In the genomic region with DNA sequence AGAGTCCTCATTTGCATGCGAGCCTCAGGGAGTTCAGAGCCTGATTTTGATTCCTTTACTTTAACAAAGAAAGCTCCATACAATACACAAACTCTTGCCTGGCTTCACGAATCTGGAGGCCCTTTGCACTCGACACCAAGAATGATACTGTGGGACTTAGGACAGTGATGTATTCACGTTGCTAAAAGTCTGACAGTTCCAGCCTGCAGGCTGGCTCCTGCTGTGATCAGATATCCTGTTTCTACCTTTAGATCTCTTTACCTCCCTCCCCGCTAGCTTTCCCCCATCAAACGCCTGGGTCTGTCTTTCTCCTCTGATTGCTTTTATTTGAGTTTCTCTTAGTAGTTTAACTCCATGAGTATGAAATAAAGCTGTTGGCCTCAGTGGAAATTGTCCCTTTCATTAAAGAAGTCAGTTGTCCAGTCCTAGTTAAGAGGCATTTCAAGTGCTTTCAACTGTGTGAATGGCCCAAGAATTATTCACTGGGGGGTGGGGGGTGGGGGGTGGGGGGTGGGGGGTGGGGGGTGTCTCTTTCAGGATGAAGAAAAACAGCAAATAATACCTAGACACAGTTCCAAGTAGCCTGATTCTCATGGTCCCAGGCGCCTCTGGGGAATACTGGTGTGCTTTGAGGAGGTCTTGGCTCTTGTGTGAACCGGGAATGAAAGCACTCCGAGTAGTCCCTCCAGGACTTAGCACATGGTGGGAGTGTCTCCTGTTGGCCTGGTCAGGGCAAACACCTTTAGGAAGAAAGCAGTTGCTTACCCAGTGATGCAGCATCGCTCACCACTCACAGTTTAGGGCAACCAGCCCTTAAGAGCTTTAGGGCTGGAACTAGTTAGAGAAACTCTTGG, we compare ENCODE assay signal across 11 mouse cellular contexts. TPM values are rescaled to one million over a fixed set of nuclear protein-coding genes. Genes with fewer than 3 reads are reported as not detected.
A peak's percentile ranks its signal among the peaks of the same experiment; 100 is the strongest.
DNase-seq lines count a peak whose midpoint lies in the region; ATAC-seq and TF ChIP-seq lines count a peak whose summit lies in the region.
"Had no signal": no experiment of that assay in that cellular context is flagged by ENCODE, and none has a peak within 500 bp of the region (broad histone marks: within the 10 kb centered on the region; RNA-seq: fewer than 3 reads in every experiment).

No protein-coding gene starts in this region.

- ATAC-seq in heart, embryonic 11.5 days (replicated peaks; ENCODE audit: insufficient number of reproducible peaks, low FRiP score, low TSS enrichment), result no peak
- ATAC-seq in midbrain, embryonic 13.5 days, result peak; percentile 69
- no peak for ATAC-seq in liver, postnatal 0 days
- no peak for ATAC-seq in lung, postnatal 0 days

- no peak for TF ChIP-seq CTCF in heart, adult 2 months (IDR thresholded peaks at IDR 0.05)
- TF ChIP-seq CTCF in liver, postnatal 0 days (IDR thresholded peaks at IDR 0.05; ENCODE audit: low read depth), result no peak
- no peak for TF ChIP-seq CTCF in lung, postnatal 0 days (IDR thresholded peaks at IDR 0.05)

- 47% methylated on average over 10 of the region's 10 CpGs for WGBS in heart, adult 2 months
- WGBS in heart, embryonic 11.5 days (ENCODE audit: insufficient replicate concordance), result 20% methylated on average over 10 of the region's 10 CpGs
- WGBS in midbrain, embryonic 13.5 days, result 12% methylated on average over 10 of the region's 10 CpGs
- 45% methylated on average over 10 of the region's 10 CpGs for WGBS in liver, postnatal 0 days (ENCODE audit: insufficient replicate concordance)
- 45% methylated on average over 10 of the region's 10 CpGs for whole genome bisulfite sequencing in lung, postnatal 0 days

- peak overlapping the region; percentile 45 for H3K27ac ChIP-seq in heart, adult 2 months
- H3K27ac ChIP-seq in heart, embryonic 11.5 days (ENCODE audit: low read depth, low read length), result no peak overlapping the region
- peak overlapping the region; percentile 44 for H3K27ac ChIP-seq in midbrain, embryonic 13.5 days
- no peak overlapping the region for H3K27ac ChIP-seq in liver, postnatal 0 days (ENCODE audit: low read depth)
- no peak overlapping the region for H3K27ac ChIP-seq in lung, postnatal 0 days (ENCODE audit: low read length)

- H3K4me3 ChIP-seq in heart, adult 2 months, result no peak overlapping the region
- H3K4me3 ChIP-seq in heart, embryonic 11.5 days (ENCODE audit: low read depth, low read length), result no peak overlapping the region
- no peak overlapping the region for H3K4me3 ChIP-seq in midbrain, embryonic 13.5 days (replicated peaks)
- H3K4me3 ChIP-seq in liver, postnatal 0 days (ENCODE audit: low read depth, low read length), result no peak overlapping the region
- no peak overlapping the region for H3K4me3 ChIP-seq in lung, postnatal 0 days (ENCODE audit: low read depth, low read length)

- DNase-seq in heart, adult 2 months, result peak in 1 of 2 experiments; percentile 46
- DNase-seq in heart, postnatal 25 days (ENCODE audit: low spot score), result no peak
- DNase-seq in embryo, embryonic 10 days (ENCODE audit: low spot score), result peak; percentile 57
- no peak for DNase-seq in liver, postnatal 0 days
- DNase-seq in lung, postnatal 0 days (ENCODE audit: low spot score), result no peak
- DNase-seq in cerebellum, adult 8-10 months, result no peak
- DNase-seq: lung, postnatal 10 days had no signal

- H3K36me3 ChIP-seq in heart, adult 2 months (ENCODE audit: control insufficient read depth, insufficient read depth, low read length), result peaks cover 38% of the 10 kb centered on the region
- no peaks in the 10 kb centered on the region for H3K36me3 ChIP-seq in heart, embryonic 11.5 days (ENCODE audit: control insufficient read depth, insufficient read depth, low read length)
- no peaks in the 10 kb centered on the region for H3K36me3 ChIP-seq in midbrain, embryonic 13.5 days
- no peaks in the 10 kb centered on the region for H3K36me3 ChIP-seq in liver, postnatal 0 days (replicated peaks; ENCODE audit: insufficient read depth, low read length)
- H3K36me3 ChIP-seq in lung, postnatal 0 days (ENCODE audit: insufficient read depth, low read length), result no peaks in the 10 kb centered on the region

- TF ChIP-seq EP300 in heart, adult 2 months (IDR thresholded peaks at IDR 0.05; ENCODE audit: insufficient read depth, low read depth, low read length), result 0 out of 2 replicates have a peak, but pooled peaks have one; percentile 11
- TF ChIP-seq EP300 in liver, postnatal 0 days (IDR thresholded peaks at IDR 0.05; ENCODE audit: low read depth), result no peak
- TF ChIP-seq EP300 in lung, postnatal 0 days (IDR thresholded peaks at IDR 0.05), result no peak

- TF ChIP-seq POLR2A in heart, adult 2 months (IDR thresholded peaks at IDR 0.05; ENCODE audit: insufficient read depth, low read depth, low read length), result no peak

- intact Hi-C loops in heart, adult 2 months (cut with DNase I), result no loop called here
- intact Hi-C loops in heart, postnatal 25 days (cut with DNase I), result no loop called here

- peaks cover 14% of the 10 kb centered on the region for H3K4me1 ChIP-seq in heart, adult 2 months (ENCODE audit: control insufficient read depth, insufficient read depth, low read length)
- peaks cover 15% of the 10 kb centered on the region for H3K4me1 ChIP-seq in heart, embryonic 11.5 days (ENCODE audit: control insufficient read depth, insufficient read depth, low read length)
- peaks cover 24% of the 10 kb centered on the region for H3K4me1 ChIP-seq in midbrain, embryonic 13.5 days (replicated peaks)
- H3K4me1 ChIP-seq in liver, postnatal 0 days (ENCODE audit: insufficient read depth), result no peaks in the 10 kb centered on the region
- peaks cover 4% of the 10 kb centered on the region; the same call in 1 of the 2 replicates for H3K4me1 ChIP-seq in lung, postnatal 0 days (ENCODE audit: insufficient read depth, low read depth, low read length)

- H3K79me2 ChIP-seq in heart, adult 2 months (replicated peaks; ENCODE audit: control insufficient read depth, insufficient read depth, low read length), result peaks cover 1% of the 10 kb centered on the region

- H3K9ac ChIP-seq in heart, adult 2 months (ENCODE audit: low read depth, low read length), result no peak overlapping the region
- peak overlapping the region; percentile 28; the same call in 1 of the 2 replicates for H3K9ac ChIP-seq in heart, embryonic 11.5 days (ENCODE audit: low read depth, low read length)
- no peak overlapping the region for H3K9ac ChIP-seq in midbrain, embryonic 13.5 days (replicated peaks)
- no peak overlapping the region for H3K9ac ChIP-seq in liver, postnatal 0 days (replicated peaks)
- no peak overlapping the region for H3K9ac ChIP-seq in lung, postnatal 0 days (replicated peaks; ENCODE audit: low read depth)

- H3K27me3 ChIP-seq in heart, adult 2 months (ENCODE audit: control insufficient read depth, insufficient read depth, low read length), result no peaks in the 10 kb centered on the region
- no peaks in the 10 kb centered on the region for H3K27me3 ChIP-seq in heart, embryonic 11.5 days (ENCODE audit: control insufficient read depth, insufficient read depth, low read length)
- peaks cover 21% of the 10 kb centered on the region for H3K27me3 ChIP-seq in midbrain, embryonic 13.5 days
- no peaks in the 10 kb centered on the region for H3K27me3 ChIP-seq in liver, postnatal 0 days (ENCODE audit: insufficient read depth, low read length)
- no peaks in the 10 kb centered on the region for H3K27me3 ChIP-seq in lung, postnatal 0 days (replicated peaks; ENCODE audit: insufficient read depth, low read length)

- no peaks in the 10 kb centered on the region for H3K9me3 ChIP-seq in heart, embryonic 11.5 days (replicated peaks; ENCODE audit: control insufficient read depth, low read length)
- H3K9me3 ChIP-seq in midbrain, embryonic 13.5 days, result no peaks in the 10 kb centered on the region
- no peaks in the 10 kb centered on the region for H3K9me3 ChIP-seq in liver, postnatal 0 days (ENCODE audit: low read length)
- no peaks in the 10 kb centered on the region for H3K9me3 ChIP-seq in lung, postnatal 0 days (ENCODE audit: low read length)

- H3K4me2 ChIP-seq in heart, embryonic 11.5 days, result no peak overlapping the region
- no peak overlapping the region for H3K4me2 ChIP-seq in midbrain, embryonic 13.5 days (replicated peaks)
- H3K4me2 ChIP-seq in liver, postnatal 0 days (ENCODE audit: low read depth, low read length), result no peak overlapping the region
- no peak overlapping the region for H3K4me2 ChIP-seq in lung, postnatal 0 days (replicated peaks; ENCODE audit: low read depth, low read length)

RNA-seq across cellular contexts. Expression of gene Sparcl1, which starts 11.6 kb away (rescaled TPM):
- 100 to 1,000 TPM; 182 to 219 TPM for total RNA-seq in heart, adult 2 months (2021)
- polyA plus RNA-seq in heart, adult 2 months (2012; rRNA removed), result 122 and 281 TPM in 2 replicates
- 100 to 1,000 TPM; 191 to 258 TPM for total RNA-seq in heart, postnatal 25 days (2021)
- polyA plus RNA-seq in heart, embryonic 11.5 days (2014; fragmentation: Nextera tagmentation; extraction: Ambion mirVana), result 18.2 and 21.8 TPM in 2 replicates
- polyA plus RNA-seq in midbrain, embryonic 13.5 days (2015; fragmentation: Nextera tagmentation; extraction: Ambion mirVana), result 72.8 and 84.5 TPM in 2 replicates
- 5.2 and 6.3 TPM in 2 replicates for polyA plus RNA-seq in liver, postnatal 0 days (2015; fragmentation: Nextera tagmentation; extraction: Ambion mirVana)
- 285 and 301 TPM in 2 replicates for polyA plus RNA-seq in lung, postnatal 0 days (2015; fragmentation: Nextera tagmentation; extraction: Ambion mirVana)

RNA-seq across cellular contexts. Expression of gene Gm17660, which starts 24.5 kb away (rescaled TPM):
- total RNA-seq in heart, adult 2 months (2021), result not detected
- polyA plus RNA-seq in heart, adult 2 months (2012; rRNA removed), result not detected in 2 replicates
- not detected for total RNA-seq in heart, postnatal 25 days (2021)
- polyA plus RNA-seq in heart, embryonic 11.5 days (2014; fragmentation: Nextera tagmentation; extraction: Ambion mirVana), result not detected in 2 replicates
- not detected in 2 replicates for polyA plus RNA-seq in midbrain, embryonic 13.5 days (2015; fragmentation: Nextera tagmentation; extraction: Ambion mirVana)
- polyA plus RNA-seq in liver, postnatal 0 days (2015; fragmentation: Nextera tagmentation; extraction: Ambion mirVana), result not detected in 2 replicates
- polyA plus RNA-seq in lung, postnatal 0 days (2015; fragmentation: Nextera tagmentation; extraction: Ambion mirVana), result not detected in 2 replicates
- polyA plus RNA-seq: intestine, embryonic 14.5 days; stomach, embryonic 14.5 days had no signal

RNA-seq across cellular contexts. Expression of gene Nudt9, which starts 55.8 kb away (rescaled TPM):
- 10 to 100 TPM; 48.3 to 59.1 TPM for total RNA-seq in heart, adult 2 months (2021)
- polyA plus RNA-seq in heart, adult 2 months (2012; rRNA removed), result 38.7 and 39.0 TPM in 2 replicates
- total RNA-seq in heart, postnatal 25 days (2021), result 10 to 100 TPM; 51.4 to 52.3 TPM
- 51.8 and 53.5 TPM in 2 replicates for polyA plus RNA-seq in heart, embryonic 11.5 days (2014; fragmentation: Nextera tagmentation; extraction: Ambion mirVana)
- polyA plus RNA-seq in midbrain, embryonic 13.5 days (2015; fragmentation: Nextera tagmentation; extraction: Ambion mirVana), result 54.8 and 58.2 TPM in 2 replicates
- 48.5 and 48.7 TPM in 2 replicates for polyA plus RNA-seq in liver, postnatal 0 days (2015; fragmentation: Nextera tagmentation; extraction: Ambion mirVana)
- 58.8 and 66.0 TPM in 2 replicates for polyA plus RNA-seq in lung, postnatal 0 days (2015; fragmentation: Nextera tagmentation; extraction: Ambion mirVana)

Comparison
In these comparisons a context has a peak if more than half of its experiments do, and no peak if none do; other contexts are left out.
1. H3K27ac ChIP-seq: peak in heart, adult 2 months (single experiment) and midbrain, embryonic 13.5 days (single experiment); none in heart, embryonic 11.5 days (single experiment), liver, postnatal 0 days (single experiment) and lung, postnatal 0 days (single experiment).